9 mouse cellular contexts compared by ENCODE assay signal in genomic region chr8:105700566-105700965, GRCm38 (mm10). TPM values are rescaled to one million over a fixed set of nuclear protein-coding genes. Genes with fewer than 3 reads are reported as not detected.
A peak's percentile ranks its signal among the peaks of the same experiment; 100 is the strongest.
DNase-seq lines count a peak whose midpoint lies in the region; ATAC-seq and TF ChIP-seq lines count a peak whose summit lies in the region.
"Had no signal": no experiment of that assay in that cellular context is flagged by ENCODE, and none has a peak within 500 bp of the region (broad histone marks: within the 10 kb centered on the region; RNA-seq: fewer than 3 reads in every experiment).

No protein-coding gene starts in this region.

- 0 out of 2 replicates have a peak, but pooled peaks have one; percentile 18 for TF ChIP-seq EP300 in heart, adult 2 months (IDR thresholded peaks at IDR 0.05; ENCODE audit: insufficient read depth, low read depth, low read length)

- DNase-seq in heart, adult 2 months, result no peak
- DNase-seq in heart, adult 9 months (ENCODE audit: low spot score in 2 of 2), result no peak
- no peak for DNase-seq in embryonic facial prominence, embryonic 14.5 days (ENCODE audit: low spot score)
- peak; percentile 87 for DNase-seq in induced T-regulatory cell, adult 2 months (ENCODE audit: low read depth)
- DNase-seq in natural killer cell, adult 2 months (ENCODE audit: low spot score in 2 of 2), result peak; percentile 87 to 90
- DNase-seq in c-Kit-positive CD71-positive TER-119-positive erythroid progenitor cells, embryonic 14.5 days (ENCODE audit: low spot score), result no peak

- WGBS in heart, adult 2 months, result under 1% methylated on average over 21 of the region's 21 CpGs
- under 1% methylated on average over 21 of the region's 21 CpGs for WGBS in embryonic facial prominence, embryonic 14.5 days
- under 1% methylated on average over 21 of the region's 21 CpGs for whole genome bisulfite sequencing in liver, embryonic 15.5 days (ENCODE audit: insufficient replicate concordance)

- peak; percentile 35 for ATAC-seq in embryonic facial prominence, embryonic 14.5 days (ENCODE audit: low read depth)
- peak; percentile 56 for ATAC-seq in liver, embryonic 15.5 days (ENCODE audit: insufficient read depth)

- no peak for TF ChIP-seq CTCF in heart, adult 2 months (IDR thresholded peaks at IDR 0.05)
- TF ChIP-seq CTCF in E14TG2a.4 (conservative IDR thresholded peaks at IDR 0.05; ENCODE audit: low read length), result no peak

- intact Hi-C loops in heart, adult 2 months (cut with DNase I), result loop anchor here (2.0 to 5.0 kb wide), 3 partner anchors 63 to 312 kb away; partner anchors contain the start of genes Agrp, Ctcf, Ddx28 and Pskh1

- no peaks in the 10 kb centered on the region for H3K79me2 ChIP-seq in heart, adult 2 months (replicated peaks; ENCODE audit: control insufficient read depth, insufficient read depth, low read length)

- H3K4me3 ChIP-seq in heart, adult 2 months, result peak overlapping the region; percentile 85
- H3K4me3 ChIP-seq in E14TG2a.4 (replicated peaks; ENCODE audit: low read length), result peak overlapping the region; percentile 93
- peak overlapping the region; percentile 74 for H3K4me3 ChIP-seq in embryonic facial prominence, embryonic 14.5 days (ENCODE audit: low read depth, low read length)
- H3K4me3 ChIP-seq in liver, embryonic 15.5 days (replicated peaks), result peak overlapping the region; percentile 72

- peak overlapping the region; percentile 86 for H3K9ac ChIP-seq in heart, adult 2 months (ENCODE audit: low read depth, low read length)
- H3K9ac ChIP-seq in embryonic facial prominence, embryonic 14.5 days (ENCODE audit: low read depth, low read length), result peak overlapping the region; percentile 67
- H3K9ac ChIP-seq in liver, embryonic 15.5 days, result peak overlapping the region; percentile 58

- no peaks in the 10 kb centered on the region for H3K27me3 ChIP-seq in heart, adult 2 months (ENCODE audit: control insufficient read depth, insufficient read depth, low read length)
- H3K27me3 ChIP-seq in E14TG2a.4 (ENCODE audit: insufficient read depth, low read length), result peaks cover 20% of the 10 kb centered on the region
- no peaks in the 10 kb centered on the region for H3K27me3 ChIP-seq in embryonic facial prominence, embryonic 14.5 days (replicated peaks; ENCODE audit: control insufficient read depth, insufficient read depth, low read length)
- H3K27me3 ChIP-seq in liver, embryonic 15.5 days, result no peaks in the 10 kb centered on the region

- H3K9me3 ChIP-seq in E14TG2a.4 (ENCODE audit: low read length), result no peaks in the 10 kb centered on the region
- no peaks in the 10 kb centered on the region for H3K9me3 ChIP-seq in embryonic facial prominence, embryonic 14.5 days (ENCODE audit: control insufficient read depth, low read length)
- no peaks in the 10 kb centered on the region for H3K9me3 ChIP-seq in liver, embryonic 15.5 days (replicated peaks)

- peaks cover 3% of the 10 kb centered on the region for H3K4me1 ChIP-seq in heart, adult 2 months (ENCODE audit: control insufficient read depth, insufficient read depth, low read length)
- peaks cover 57% of the 10 kb centered on the region for H3K4me1 ChIP-seq in E14TG2a.4 (replicated peaks; ENCODE audit: low read depth, low read length)
- H3K4me1 ChIP-seq in embryonic facial prominence, embryonic 14.5 days (ENCODE audit: control insufficient read depth, insufficient read depth, low read length), result peaks cover 6% of the 10 kb centered on the region; the same call in 1 of the 2 replicates
- peaks cover 34% of the 10 kb centered on the region for H3K4me1 ChIP-seq in liver, embryonic 15.5 days (replicated peaks)

- H3K36me3 ChIP-seq in heart, adult 2 months (ENCODE audit: control insufficient read depth, insufficient read depth, low read length), result no peaks in the 10 kb centered on the region
- H3K36me3 ChIP-seq in E14TG2a.4 (ENCODE audit: insufficient read depth, low read length), result peaks cover 66% of the 10 kb centered on the region
- H3K36me3 ChIP-seq in embryonic facial prominence, embryonic 14.5 days (ENCODE audit: control insufficient read depth, insufficient read depth, low read length), result peaks cover 41% of the 10 kb centered on the region
- H3K36me3 ChIP-seq in liver, embryonic 15.5 days (replicated peaks), result peaks cover 38% of the 10 kb centered on the region

- H3K27ac ChIP-seq in heart, adult 2 months, result peak overlapping the region; percentile 92
- H3K27ac ChIP-seq in embryonic facial prominence, embryonic 14.5 days (replicated peaks; ENCODE audit: low read depth, low read length), result peak overlapping the region; percentile 93
- peak overlapping the region; percentile 97 for H3K27ac ChIP-seq in liver, embryonic 15.5 days (replicated peaks)

- no peak for TF ChIP-seq POLR2A in heart, adult 2 months (IDR thresholded peaks at IDR 0.05; ENCODE audit: insufficient read depth, low read depth, low read length)

- peak overlapping the region; percentile 67 for H3K4me2 ChIP-seq in embryonic facial prominence, embryonic 14.5 days (ENCODE audit: low read depth, low read length)
- H3K4me2 ChIP-seq in liver, embryonic 15.5 days, result peak overlapping the region; percentile 87

RNA-seq across cellular contexts. Expression of gene Acd, which starts 0.3 kb away (rescaled TPM):
- 10 to 100 TPM in 1 of 2 experiments, 1 to 10 TPM in 1; 10.0 to 11.1 TPM for total RNA-seq in heart, adult 2 months (2021)
- 19.7 and 22.3 TPM in 2 replicates for polyA plus RNA-seq in heart, adult 2 months (2012; rRNA removed)
- 56.4 and 58.7 TPM in 2 replicates for polyA plus RNA-seq in embryonic facial prominence, embryonic 14.5 days (2014; fragmentation: Nextera tagmentation; extraction: Ambion mirVana)
- 22.4 and 23.6 TPM in 2 replicates for polyA plus RNA-seq in liver, embryonic 15.5 days (2015; fragmentation: Nextera tagmentation; extraction: Ambion mirVana)

RNA-seq across cellular contexts. Expression of gene Pard6a, which starts 0.4 kb away (rescaled TPM):
- 1 to 10 TPM; 5.5 to 6.8 TPM for total RNA-seq in heart, adult 2 months (2021)
- 12.0 and 18.6 TPM in 2 replicates for polyA plus RNA-seq in heart, adult 2 months (2012; rRNA removed)
- 17.8 and 18.4 TPM in 2 replicates for polyA plus RNA-seq in embryonic facial prominence, embryonic 14.5 days (2014; fragmentation: Nextera tagmentation; extraction: Ambion mirVana)
- 6.1 and 6.3 TPM in 2 replicates for polyA plus RNA-seq in liver, embryonic 15.5 days (2015; fragmentation: Nextera tagmentation; extraction: Ambion mirVana)

RNA-seq across cellular contexts. Expression of gene 4933405L10Rik, which starts 6.9 kb away (rescaled TPM):
- not detected for total RNA-seq in heart, adult 2 months (2021)
- polyA plus RNA-seq in heart, adult 2 months (2012; rRNA removed), result not detected in 2 replicates
- 0.42 TPM in 1 of 2 replicates, not detected in the other for polyA plus RNA-seq in embryonic facial prominence, embryonic 14.5 days (2014; fragmentation: Nextera tagmentation; extraction: Ambion mirVana)
- not detected in 2 replicates for polyA plus RNA-seq in liver, embryonic 15.5 days (2015; fragmentation: Nextera tagmentation; extraction: Ambion mirVana)
- total RNA-seq: adrenal gland, postnatal 4 days had no signal

RNA-seq across cellular contexts. Expression of gene Enkd1, which starts 7.4 kb away (rescaled TPM):
- 1 to 10 TPM; 1.4 to 1.9 TPM for total RNA-seq in heart, adult 2 months (2021)
- 2.0 and 2.2 TPM in 2 replicates for polyA plus RNA-seq in heart, adult 2 months (2012; rRNA removed)
- 20.7 and 20.8 TPM in 2 replicates for polyA plus RNA-seq in embryonic facial prominence, embryonic 14.5 days (2014; fragmentation: Nextera tagmentation; extraction: Ambion mirVana)
- polyA plus RNA-seq in liver, embryonic 15.5 days (2015; fragmentation: Nextera tagmentation; extraction: Ambion mirVana), result 4.4 and 5.2 TPM in 2 replicates

RNA-seq across cellular contexts. Expression of gene Carmil2, which starts 14.5 kb away (rescaled TPM):
- total RNA-seq in heart, adult 2 months (2021), result under 1 TPM; 0.16 to 0.25 TPM
- 0.29 and 1.4 TPM in 2 replicates for polyA plus RNA-seq in heart, adult 2 months (2012; rRNA removed)
- polyA plus RNA-seq in embryonic facial prominence, embryonic 14.5 days (2014; fragmentation: Nextera tagmentation; extraction: Ambion mirVana), result 1.1 and 1.4 TPM in 2 replicates
- 0.35 and 0.74 TPM in 2 replicates for polyA plus RNA-seq in liver, embryonic 15.5 days (2015; fragmentation: Nextera tagmentation; extraction: Ambion mirVana)

Comparison
In these comparisons a context has a peak if more than half of its experiments do, and no peak if none do; other contexts are left out.
1. DNase-seq: peak in induced T-regulatory cell, adult 2 months (single experiment) and natural killer cell, adult 2 months (2 of 2); none in heart, adult 2 months (0 of 2), heart, adult 9 months (0 of 2), embryonic facial prominence, embryonic 14.5 days (single experiment) and c-Kit-positive CD71-positive TER-119-positive erythroid progenitor cells, embryonic 14.5 days (single experiment).
2. Peak in every context shown above with its lines, with median percentiles within 50 percentile points of each other: H3K27ac ChIP-seq, H3K4me3 ChIP-seq and H3K9ac ChIP-seq.